Mouse (Mus musculus) telencephalon, adult 2 months (tissue): ENCODE measurements around the gene Osgepl1.
"Not testable (repeated sequence)": the region's sequence is repeated elsewhere in the genome, so short reads cannot be mapped to it uniquely, and the experiment has no call there.

Experiments
- DNase-seq: peaks from one replicate; pipeline ENCODE4 v3.0.0-alpha.2; 2011; ENCODE audit warnings: low read depth, low spot score

The Osgepl1 gene

DNA sequence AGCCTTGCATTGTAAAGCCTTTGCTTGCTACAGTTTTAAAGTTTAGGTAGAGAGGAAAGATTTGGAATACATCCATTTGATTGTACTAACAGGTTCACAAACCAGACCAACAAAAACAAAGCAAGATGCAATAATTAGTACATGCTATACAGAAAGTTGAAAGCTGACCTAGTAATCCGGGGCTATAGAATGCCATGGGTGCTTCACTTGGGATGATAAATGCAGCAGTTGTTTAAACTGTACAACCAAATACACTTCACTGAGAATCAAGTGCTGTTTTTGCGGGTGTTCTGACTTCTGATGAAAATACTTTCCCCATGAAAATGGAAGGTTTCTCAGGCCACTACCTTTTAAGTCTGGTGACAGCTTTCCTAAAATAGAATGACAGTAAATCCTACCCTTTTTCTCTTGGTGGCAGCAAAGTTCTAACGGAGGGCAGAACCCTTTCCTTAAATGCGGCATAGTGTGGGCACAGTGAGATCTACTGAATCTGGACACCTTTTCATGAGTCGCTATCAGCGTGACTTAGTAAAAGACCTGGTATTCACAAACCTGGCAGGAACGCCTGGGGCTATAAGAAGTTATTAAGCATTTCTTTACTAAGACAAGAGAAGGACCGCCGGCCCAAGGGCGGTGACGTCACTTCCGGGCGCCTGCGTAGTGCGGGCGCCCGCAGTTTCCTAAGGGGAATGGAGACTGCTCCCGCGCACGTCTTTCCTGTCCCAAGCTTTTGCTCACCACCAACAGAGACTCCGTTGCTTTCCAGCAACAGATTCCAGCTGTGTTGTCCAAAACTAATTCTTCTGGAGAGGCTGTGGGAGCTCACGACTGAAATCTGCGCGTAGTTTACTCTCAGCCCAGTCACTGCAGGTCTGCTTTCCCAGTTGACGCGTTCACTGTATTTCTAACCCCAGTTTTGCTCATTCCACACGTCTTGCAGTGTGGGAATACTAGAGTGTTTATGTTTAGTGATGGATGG is at the start of gene Osgepl1:
Gene Osgepl1, plus strand, starts transcription at position 636 of the 979 bp plus-strand sequence.
- DNase-seq, result peak; percentile 78

DNA sequence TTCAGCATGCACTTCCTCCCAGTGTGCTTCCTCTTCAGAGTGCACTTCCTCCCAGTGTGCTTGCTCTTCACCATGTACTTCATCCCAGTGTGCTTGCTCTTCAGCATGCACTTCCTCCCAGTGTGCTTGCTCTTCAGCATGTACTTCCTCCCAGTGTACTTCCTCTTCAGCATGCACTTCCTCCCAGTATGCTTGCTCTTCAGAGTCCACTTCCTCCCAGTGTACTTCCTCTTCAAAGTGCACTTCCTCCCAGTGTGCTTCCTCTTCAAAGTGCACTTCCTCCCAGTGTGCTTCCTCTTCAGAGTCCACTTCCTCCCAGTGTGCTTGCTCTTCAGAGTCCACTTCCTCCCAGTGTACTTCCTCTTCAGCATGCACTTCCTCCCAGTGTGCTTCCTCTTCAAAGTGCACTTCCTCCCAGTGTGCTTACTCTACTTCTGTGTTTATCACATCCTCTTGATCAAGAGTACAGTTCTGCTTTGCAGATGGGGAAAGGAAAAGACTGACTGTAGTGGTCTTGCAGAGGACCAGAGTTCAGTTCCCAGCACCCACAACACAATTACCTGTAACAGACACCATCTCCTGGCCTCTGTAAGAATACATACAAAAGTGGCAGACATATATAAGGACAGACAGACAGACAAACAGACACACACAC is 48.3 kb upstream of the Osgepl1 start:
- not testable (repeated sequence) for DNase-seq

DNA sequence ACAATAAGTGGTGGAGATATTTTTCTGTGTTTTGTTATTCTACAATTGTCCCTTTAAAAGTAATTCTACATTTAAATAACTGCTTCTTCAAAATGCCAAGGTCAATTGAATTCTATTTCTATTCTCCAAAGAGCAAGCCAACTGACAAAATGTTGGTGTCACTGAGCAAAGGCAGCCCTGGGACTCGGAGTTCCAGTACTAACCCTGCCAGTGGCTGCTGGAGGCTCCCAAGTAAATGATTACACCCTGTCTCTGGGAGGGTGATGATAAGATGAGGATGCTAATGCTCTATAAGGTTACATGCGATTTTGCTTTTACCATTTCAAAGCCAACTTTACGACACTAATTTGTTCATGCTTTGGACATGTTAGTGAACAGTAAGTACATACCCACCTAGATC is 43.5 kb upstream of the Osgepl1 start:
- DNase-seq, result no peak

DNA sequence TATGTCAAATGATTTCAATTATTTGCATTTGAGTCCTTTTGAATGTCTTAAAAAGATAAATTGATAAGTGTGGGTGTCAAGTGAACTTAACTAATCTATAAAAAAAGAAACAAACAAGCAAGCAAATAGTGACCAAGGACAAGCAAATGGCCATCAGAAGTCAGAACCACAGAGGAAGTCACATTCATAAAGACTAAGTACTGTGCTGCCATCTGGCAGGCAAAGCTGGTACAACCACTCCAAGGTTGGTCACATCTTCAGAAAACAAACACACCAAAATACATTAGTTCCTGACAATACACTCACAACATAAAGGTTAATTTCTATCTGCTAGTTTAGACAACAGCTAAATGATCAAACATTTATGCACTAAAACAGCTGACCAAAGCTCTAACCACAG is 40.8 kb upstream of the Osgepl1 start:
- peak; percentile 21 for DNase-seq

DNA sequence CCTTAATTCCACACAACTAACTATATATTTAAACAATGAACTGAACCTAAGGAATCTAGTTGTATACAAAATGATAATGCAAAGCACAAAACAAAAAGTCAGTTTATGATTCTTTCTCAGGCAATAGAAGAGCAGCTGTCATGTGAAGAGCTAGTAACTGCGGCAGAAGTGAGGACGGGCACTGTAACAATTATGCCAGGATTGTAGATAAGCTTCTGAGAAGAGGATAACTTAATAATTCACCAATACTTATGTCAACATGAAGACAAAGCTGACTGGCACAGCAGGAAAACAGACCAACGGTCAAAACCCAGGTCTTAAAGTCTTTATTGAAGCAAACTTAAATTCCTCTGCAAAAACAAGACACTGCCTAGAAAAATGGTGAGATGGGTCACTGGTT is 22.2 kb upstream of the Osgepl1 start:
- DNase-seq, result no peak

DNA sequence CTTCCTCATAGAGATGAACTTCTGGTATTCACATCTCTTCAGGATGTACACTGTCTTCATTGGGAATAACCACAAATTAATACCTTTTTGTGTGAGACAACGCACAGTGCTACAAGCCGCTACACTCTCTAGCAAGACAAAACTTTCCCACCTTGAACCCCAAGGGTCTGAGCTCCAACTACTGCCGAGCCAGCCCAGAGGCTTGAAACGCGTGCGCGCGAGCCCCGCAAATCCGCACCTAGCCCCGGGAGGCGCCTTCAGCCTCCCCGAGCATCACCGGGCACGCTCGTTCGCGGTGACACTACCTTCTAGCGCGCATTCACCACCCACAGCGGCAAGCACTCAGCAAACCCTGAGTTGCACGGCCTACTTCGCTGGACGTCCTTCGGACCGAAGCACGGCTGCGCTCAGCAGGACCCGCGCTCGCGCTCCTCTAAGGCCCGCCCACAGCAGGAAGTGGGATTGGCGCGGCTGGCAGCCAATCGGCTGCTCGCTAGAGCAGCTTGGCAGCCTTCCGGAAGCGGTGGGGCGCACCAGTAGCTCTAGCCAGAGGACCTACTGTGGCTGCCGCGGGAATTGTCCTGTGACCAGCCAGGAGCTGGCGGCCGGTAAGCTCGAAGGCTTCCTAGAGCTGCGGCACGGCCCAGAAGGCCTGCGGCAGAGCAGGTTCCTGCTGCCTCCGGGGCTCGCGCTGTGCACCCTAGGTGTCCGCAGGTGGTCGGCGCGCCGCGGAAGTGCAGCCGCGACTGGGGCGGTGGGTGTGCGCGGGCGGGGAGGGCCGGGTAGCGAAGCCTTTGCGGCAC is 16.6 kb upstream of the Osgepl1 start, which contains the start of the genes Pms1, Ormdl1 and Gm28778:
Gene Pms1, minus strand, starts transcription at position 438 of the 803 bp plus-strand sequence.
Gene Ormdl1, plus strand, starts transcription at position 515 of the 803 bp plus-strand sequence.
Gene Gm28778, plus strand, starts transcription at position 531 of the 803 bp plus-strand sequence.
- DNase-seq, result peak; percentile 92

DNA sequence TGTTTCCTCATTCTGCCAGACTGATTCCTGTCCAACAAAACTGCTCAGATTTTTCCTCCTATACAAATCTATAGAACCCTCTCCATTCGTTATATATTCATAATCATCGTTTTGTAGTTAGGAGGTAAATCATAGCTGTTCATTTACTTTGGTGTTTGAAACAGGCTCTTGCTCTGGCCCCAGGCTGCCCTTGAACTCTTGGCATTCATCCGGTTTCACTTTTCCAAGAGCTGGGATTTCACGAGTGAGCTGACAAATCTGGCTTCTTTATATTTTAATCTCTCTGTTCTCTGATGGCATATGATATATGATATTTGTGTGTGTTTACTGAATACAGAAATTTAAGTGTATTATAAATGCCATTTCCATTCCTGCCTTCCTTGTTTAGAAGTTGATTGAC is 12.9 kb upstream of the Osgepl1 start:
- DNase-seq, result no peak

DNA sequence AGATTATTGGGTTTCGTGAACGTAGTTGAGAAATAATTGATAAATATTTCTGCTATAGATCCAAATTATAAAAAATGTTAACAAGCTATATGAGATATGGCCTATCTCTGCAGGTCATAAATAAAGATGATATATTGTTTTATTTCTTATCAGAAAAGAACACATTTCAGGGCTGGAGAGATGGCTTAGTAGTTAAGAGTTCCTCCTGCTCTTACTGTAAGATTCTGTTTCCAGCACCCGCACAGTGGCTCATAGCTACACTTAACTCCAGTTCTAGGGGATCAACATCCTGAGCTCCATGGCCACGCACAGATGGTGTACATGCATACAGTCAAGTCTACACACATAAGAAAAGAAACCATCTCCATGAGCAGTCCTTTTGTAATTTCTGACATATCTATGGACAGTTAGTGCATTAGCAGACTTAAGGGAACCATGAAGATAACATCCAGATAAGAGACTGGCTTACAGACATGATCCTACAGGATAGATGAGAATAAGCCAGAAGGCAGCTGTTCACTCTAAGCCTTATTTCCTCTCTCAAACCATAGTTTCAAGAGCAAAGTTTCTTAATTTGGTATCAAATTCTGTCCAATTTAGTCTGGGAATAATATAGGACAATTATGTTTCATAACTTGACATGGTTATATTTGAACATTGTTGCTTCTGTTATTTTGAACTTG is 8.4 kb downstream of the Osgepl1 start:
- no peak for DNase-seq

DNA sequence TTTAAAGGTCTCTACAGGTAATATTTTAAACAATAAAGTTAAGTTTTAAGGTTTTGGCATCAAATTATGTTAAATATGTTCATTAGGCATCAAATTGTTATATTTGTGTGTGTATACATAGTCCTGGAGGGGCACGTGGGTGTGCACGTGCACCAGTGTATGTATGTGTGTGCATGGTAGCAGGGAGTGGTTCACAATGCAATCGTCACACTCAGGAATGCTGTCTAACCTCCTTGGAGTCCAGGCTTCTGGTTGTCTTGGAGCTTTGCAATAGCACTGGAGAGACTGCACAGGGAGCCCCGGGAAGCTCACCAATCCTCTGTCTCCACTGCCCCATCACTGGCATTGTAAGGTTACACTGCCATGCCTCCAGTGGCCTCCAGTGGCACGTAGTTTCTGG is 9.8 kb downstream of the Osgepl1 start:
- DNase-seq, result no peak

DNA sequence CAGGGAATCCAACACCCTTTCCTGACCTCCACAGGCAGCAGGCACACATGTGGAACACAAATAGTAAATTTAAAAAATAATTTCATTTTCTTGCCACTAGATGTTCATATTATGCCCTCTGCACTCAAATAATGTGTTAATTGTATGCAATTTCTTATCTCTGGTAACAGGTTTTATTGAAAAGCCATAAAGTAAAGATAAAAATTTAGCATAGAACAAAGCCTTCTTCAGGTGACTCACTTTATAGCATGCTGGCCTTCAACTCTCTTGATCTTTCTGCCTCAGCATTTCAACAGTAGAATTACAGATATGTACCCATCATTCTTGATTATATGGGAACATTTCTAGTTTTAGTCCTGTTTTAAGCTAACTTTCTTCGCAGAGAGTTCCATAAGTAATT is 10.9 kb downstream of the Osgepl1 start:
- no peak for DNase-seq

DNA sequence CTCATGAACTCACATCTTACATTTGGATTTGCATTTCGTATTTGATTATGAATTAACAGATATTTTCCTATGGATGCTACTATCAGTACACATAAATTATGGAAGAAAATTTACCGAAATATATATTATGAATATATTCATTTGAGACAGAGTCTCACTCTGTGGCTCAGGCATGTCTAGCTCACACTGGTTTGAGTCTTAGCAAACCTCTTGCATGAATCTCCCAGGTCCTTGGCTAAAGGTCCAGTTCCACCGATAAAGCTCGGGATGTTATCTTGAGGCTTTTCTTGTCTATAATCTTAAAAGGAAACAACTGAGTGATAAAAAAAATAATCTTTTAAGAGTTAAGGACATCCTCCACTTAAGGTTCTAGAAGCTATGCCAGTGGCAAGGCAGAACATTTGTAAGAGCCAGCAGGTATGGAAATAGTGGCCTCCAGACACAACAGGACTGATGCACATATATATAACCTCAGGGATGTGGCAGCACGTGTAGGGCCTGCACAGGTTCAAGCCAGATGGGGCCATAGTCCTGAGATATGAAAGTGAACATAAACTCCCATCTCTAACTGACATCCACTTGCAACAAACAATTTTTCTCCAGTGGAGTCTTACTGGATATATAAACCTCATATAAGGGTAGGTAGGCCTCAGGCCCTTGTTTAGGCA is 11.5 kb downstream of the Osgepl1 start:
- no peak for DNase-seq

DNA sequence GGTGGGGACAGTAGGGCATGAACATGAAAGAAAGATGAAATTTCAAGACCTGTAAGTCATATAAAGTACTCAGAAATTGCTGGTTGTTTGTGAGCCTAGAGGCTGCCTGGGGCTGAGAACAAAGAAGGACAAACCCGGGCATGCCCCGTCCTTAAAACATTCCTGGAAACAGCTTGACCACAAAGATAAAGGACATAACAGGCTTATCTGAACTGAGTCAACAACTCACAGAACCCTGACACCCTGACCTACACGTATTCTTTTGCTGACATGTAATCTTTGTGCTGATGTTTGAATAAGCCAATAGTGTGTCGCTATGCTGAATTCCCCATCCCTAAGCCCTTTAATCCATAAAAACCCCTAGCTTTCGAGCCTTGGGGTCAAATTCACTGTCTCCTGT is 20.1 kb downstream of the Osgepl1 start:
- not testable (repeated sequence) for DNase-seq

DNA sequence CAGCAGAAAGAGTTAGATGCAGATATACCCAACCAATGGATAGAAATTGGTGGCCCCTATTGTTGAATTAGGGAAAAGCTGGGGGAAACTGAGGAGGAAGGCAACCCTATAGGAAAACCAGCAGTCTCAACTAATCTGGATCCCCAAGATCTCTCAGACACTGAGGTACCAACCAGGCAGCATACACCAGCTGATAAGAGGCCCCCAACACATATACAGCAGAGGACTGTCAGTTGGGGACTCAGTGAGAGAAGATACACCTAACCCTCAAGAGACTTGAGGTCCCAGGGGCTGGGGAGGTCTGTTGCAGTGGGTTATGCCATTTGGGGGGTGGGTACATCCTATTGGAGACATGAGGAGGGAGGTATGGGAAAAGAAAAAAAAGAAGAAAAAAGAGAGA is 22.0 kb downstream of the Osgepl1 start:
- no peak for DNase-seq

DNA sequence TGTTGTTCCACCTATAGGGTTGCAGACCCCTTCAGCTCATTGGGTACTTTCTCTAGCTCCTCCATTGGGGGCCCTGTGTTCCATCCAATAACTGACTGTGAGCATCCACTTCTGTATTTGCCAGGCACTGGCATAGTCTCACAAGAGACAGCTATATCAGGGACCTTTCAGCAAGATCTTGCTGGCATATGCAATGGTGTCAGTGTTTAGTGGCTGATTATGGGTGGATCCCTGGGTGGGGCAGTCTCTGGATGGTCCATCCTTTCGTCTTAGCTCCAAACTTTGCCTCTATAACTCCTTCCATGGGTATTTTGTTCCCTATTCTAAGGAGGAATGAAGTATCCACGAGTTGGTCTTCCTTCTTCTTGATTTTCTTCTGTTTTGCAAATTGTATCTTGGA is 24.0 kb downstream of the Osgepl1 start:
- DNase-seq, result not testable (repeated sequence)

DNA sequence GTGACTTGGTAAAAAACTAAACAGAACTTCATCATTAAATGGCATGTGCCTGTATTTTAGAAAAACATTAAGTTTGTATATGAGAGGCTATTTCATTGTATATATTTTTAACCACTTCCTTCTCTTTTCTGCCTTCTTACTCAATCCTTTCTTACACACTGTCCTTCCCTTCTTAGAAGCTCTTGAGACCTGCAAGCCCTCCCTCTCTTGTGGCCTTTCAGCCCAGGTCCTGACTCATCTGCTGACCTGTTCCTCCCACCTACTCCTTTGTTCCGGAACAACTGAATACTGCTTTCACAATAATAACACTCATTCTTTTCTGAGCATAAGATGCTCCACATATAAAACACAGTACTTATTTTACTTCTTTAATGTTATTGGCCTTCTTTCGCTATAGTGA is 27.6 kb downstream of the Osgepl1 start:
- DNase-seq, result no peak

DNA sequence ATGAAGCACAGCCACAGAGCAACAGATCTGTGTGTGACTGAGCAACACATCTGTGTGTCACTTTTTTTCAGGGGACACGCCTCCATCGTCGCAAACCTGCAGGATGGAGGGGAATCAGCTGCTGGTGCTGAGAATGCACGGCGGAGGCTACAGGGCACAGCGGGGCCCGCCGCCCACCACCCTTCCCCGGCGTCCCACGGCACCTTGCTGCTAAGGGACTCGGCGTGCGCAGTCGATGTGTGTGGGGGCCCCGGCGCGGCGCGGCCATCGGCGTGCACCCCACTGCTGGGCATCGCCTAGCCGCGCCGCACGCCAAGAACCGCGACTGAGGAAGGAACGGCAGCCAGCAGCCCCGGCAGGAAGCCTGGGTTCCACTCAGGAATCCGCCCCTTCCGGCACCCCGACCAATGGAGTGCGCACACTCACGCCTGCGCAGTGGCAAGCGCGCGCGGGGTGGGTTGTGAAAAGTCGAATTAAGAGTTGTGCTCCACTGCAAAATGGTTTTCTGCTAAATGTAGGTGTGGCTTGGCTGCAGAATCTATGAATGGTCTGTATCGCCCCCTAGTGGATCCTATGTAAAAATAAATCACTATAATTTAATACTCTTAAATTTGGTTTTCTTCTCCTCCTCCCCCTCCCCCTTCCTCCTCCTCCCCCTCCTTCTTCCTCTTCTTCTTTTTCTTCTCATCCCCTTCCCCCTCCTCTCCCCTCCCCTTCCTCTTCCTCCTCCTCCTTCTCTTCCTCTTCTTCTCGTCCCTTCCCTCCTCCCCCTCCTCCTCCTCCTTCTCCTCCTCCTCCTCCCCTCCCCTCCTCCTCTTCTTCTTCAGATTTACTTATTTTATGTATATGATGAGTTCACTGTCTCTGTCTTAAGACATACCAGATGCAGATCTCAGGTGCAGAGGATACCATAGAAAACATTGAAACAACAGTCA is 39.2 kb downstream of the Osgepl1 start, which contains the start of the genes Asdurf, Gm28551 and Asnsd1:
Gene Asdurf, minus strand, starts transcription at position 293 of the 935 bp plus-strand sequence.
Gene Gm28551, minus strand, starts transcription at position 341 of the 935 bp plus-strand sequence.
Gene Asnsd1, minus strand, starts transcription at position 426 of the 935 bp plus-strand sequence.
- peak; percentile 94 for DNase-seq

DNA sequence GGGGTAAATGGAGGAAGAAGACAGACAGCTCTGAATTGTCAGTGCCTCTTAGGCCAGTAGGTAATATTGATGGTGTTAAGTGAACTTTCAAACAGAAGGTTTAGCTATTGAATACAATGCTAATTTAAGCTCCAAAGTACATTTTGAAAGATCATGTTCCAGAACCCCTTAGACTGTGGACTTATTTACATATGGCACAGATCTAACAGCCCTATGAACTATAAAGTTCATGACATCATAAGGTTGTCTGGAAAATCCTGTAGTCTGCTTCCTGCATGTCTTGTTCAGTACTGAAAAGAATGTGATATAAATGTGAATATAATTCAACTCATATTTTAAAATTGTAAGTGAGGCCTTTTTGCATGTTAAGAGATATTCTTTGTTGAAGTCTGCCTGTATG is 45.6 kb downstream of the Osgepl1 start:
- no peak for DNase-seq
